Mouse (Mus musculus) liver, embryonic 12.5 days (tissue): ENCODE data around the gene Zfp217. TPM values are rescaled to one million over a fixed set of nuclear protein-coding genes. Genes with fewer than 3 reads are reported as not detected.

Experiments
- ATAC-seq: fragments of 200-750 bp; cut with Nextera tagmentation; 2 replicates; pipeline ENCODE4 v1.8.0; 2017; ENCODE audit warnings: moderate number of reproducible peaks, mild to moderate bottlenecking, moderate library complexity
- H3K27ac ChIP-seq: fragments of 300-500 bp; sonication (generic); 2 replicates; pipeline ENCODE4 v1.5.1; 2016; ENCODE audit warnings: mild to moderate bottlenecking
- H3K27me3 ChIP-seq: fragments of 300-500 bp; sonication (generic); replicated peaks from 2 replicates; pipeline ENCODE4 v1.6.1; 2016; ENCODE audit warnings: mild to moderate bottlenecking, moderate library complexity
- H3K36me3 ChIP-seq: fragments of 300-500 bp; sonication (generic); 2 replicates; pipeline ENCODE4 v1.6.1; 2016; ENCODE audit warnings: mild to moderate bottlenecking, moderate library complexity
- H3K4me1 ChIP-seq: fragments of 300-500 bp; sonication (generic); 2 replicates; pipeline ENCODE4 v1.6.1; 2016
- H3K4me2 ChIP-seq: fragments of 300-500 bp; sonication (generic); 2 replicates; pipeline ENCODE4 v1.6.1; 2016; ENCODE audit warnings: mild to moderate bottlenecking, moderate library complexity
- H3K4me3 ChIP-seq: fragments of 300-500 bp; sonication (generic); 2 replicates; pipeline ENCODE4 v1.5.1; 2016; ENCODE audit warnings: mild to moderate bottlenecking, moderate library complexity
- H3K9ac ChIP-seq: fragments of 300-500 bp; sonication (generic); 2 replicates; pipeline ENCODE4 v1.6.1; 2016; ENCODE audit warnings: mild to moderate bottlenecking, moderate library complexity
- H3K9me3 ChIP-seq: fragments of 300-500 bp; sonication (generic); replicated peaks from 2 replicates; pipeline ENCODE4 v1.6.1; 2016; ENCODE audit warnings: mild to moderate bottlenecking, moderate library complexity
- WGBS: fragments of 180-500 bp; shearing (Covaris S2); methylation state at CpG from one replicate; pipeline ENCODE4 v1.1.7; 2016; ENCODE audit not compliant: insufficient replicate concordance; 5-methylcytosine and 5-hydroxymethylcytosine counted together
- polyA plus RNA-seq: library from polyadenylated mRNA; unstranded; fragments of >200 nt; fragmentation: Nextera tagmentation; extraction: Ambion mirVana; gene quantifications from 2 replicates; pipeline ENCODE4 v1.2.1, GENCODE M21; 2016

Gene Zfp217
- polyA plus RNA-seq, 1 experiment from 2014 or later: 4.5 TPM

DNA sequence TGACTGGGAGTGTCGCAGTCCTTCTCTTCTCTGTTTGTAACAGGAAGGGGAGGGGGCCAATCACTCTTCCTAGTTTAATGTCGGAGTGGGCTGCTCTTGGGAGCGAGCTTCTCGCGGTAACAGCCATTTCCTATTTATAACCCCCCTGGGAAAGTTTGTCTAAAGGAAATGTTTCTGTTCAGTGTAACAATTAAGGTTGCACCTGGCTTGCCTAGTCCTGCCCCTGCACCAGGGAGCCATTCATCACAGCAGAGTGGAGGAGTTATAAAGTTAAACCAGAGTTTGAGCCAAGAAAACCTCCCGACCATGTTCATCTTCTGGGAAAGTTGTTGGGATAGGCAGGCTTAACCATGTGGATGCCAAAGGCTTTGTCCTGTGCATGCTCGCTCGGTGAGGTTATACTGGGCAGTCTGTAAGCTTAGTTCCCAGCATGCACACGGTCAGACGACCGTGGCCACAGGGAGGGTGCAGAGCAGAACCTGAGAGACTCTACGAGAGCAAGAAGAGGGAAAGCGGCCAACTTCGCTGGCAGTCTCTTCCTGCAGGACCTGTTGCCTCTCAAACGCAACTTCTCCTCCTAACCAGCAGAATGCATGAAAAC, 77.2 kb downstream of the Zfp217 start:
- Histone ChIP-seq H3K27ac (no peak overlapping the region), H3K9ac (no peak overlapping the region), H3K4me1 (no peaks in the 10 kb centered on the region), H3K36me3 (no peaks in the 10 kb centered on the region), H3K9me3 (no peaks in the 10 kb centered on the region), H3K27me3 (peaks cover 5% of the 10 kb centered on the region), H3K4me3 (no peak overlapping the region), H3K4me2 (peak overlapping the region; percentile 28)
- 32% methylated on average over 15 of the region's 15 CpGs for WGBS
- ATAC-seq: no peak

DNA sequence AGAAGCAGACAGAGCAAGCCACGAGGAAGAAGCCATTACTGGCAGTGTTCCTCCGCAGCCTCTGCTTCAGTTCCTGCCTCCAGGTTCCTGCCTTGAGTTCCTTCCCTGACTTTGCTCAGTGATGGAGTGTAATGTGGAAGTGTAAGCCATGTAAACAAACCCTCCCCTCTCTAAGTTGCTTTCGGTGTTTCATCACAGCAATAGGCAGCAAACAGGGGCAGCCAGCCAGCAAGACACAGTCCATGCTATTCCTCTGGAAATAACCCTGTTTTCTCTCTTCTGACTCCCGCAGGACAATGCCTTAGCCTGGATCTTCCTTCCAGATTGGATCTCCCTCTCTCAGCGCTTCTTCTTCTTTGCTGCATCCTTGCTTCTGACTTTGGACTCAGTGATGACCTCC, 77.9 kb downstream of the Zfp217 start:
- H3K36me3 ChIP-seq: no peaks in the 10 kb centered on the region
- no peaks in the 10 kb centered on the region for H3K4me1 ChIP-seq
- H3K27me3 ChIP-seq: peaks cover 5% of the 10 kb centered on the region
- WGBS: 70% methylated on average over 5 of the region's 5 CpGs
- ATAC-seq: no peak
- H3K9ac ChIP-seq: no peak overlapping the region
- H3K9me3 ChIP-seq: no peaks in the 10 kb centered on the region
- no peak overlapping the region for H3K4me2 ChIP-seq
- no peak overlapping the region for H3K4me3 ChIP-seq
- H3K27ac ChIP-seq: no peak overlapping the region

DNA sequence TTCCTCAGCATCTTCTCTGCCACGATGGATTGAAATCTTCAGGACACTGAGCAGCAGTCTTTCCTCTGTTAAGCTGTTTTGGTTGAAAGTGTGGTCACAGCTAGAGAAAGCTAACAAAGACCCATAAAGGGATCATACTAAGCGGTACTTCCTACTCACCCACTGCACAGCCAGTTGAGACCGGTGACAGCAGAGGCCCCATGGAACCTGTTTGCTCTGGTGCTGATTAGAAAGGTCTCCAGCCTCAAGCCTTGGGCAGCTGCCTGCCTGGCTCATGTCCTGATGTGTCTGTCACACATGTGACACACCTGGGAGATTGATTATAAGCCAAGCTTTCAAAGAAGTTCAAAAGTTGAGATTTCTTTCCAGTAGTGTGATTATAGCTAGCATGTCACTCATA, 85.5 kb downstream of the Zfp217 start:
- Histone ChIP-seq H3K9me3 (no peaks in the 10 kb centered on the region), H3K27ac (no peak overlapping the region), H3K9ac (no peak overlapping the region), H3K4me3 (no peak overlapping the region), H3K4me2 (no peak overlapping the region), H3K27me3 (no peaks in the 10 kb centered on the region), H3K4me1 (no peaks in the 10 kb centered on the region), H3K36me3 (no peaks in the 10 kb centered on the region)
- no peak for ATAC-seq
- 65% methylated on average over 3 of the region's 3 CpGs for WGBS

DNA sequence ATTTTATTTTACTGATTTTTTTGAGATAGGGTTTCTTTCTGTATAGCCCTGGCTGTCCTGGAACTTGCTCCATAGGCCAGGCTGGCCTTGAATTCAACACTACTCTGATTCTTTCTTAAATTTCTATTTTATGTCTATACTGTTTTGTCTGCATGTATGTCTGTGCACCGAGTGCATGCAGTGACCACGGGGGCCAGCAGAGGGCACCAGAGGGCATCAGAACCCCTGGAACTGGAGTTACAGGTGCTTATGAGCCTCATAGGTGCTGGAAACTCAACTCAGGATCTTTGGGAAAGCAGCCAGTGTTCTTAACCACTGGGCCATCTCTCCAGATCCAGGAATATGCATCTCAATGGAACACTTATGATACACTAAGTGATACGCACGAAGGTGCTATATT, 87.8 kb downstream of the Zfp217 start:
- Histone ChIP-seq H3K4me1 (no peaks in the 10 kb centered on the region), H3K27me3 (no peaks in the 10 kb centered on the region), H3K27ac (no peak overlapping the region), H3K4me2 (no peak overlapping the region), H3K9me3 (no peaks in the 10 kb centered on the region), H3K4me3 (no peak overlapping the region), H3K36me3 (no peaks in the 10 kb centered on the region), H3K9ac (no peak overlapping the region)
- no peak for ATAC-seq
- 61% methylated on average over 4 of the region's 4 CpGs for WGBS

DNA sequence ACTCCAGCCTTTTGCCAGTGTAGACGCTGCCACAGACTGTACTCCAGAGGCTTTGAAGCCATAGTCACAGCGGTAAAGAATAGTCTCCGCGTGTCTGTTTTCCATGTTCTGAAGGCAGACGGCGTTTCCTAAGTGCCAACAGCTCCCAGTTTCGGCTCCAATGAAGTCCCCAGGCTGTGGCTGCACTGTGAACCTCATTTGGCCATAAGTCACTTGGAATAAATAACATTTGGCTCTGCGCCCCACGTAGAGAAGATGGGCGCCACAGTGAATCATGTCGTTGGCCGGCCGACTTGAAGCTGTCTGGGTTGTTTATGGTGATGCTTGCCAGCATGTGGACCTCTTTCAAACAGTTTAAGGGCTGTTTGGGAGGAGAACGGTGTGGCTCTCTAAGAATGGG, 89.1 kb downstream of the Zfp217 start:
- H3K27ac ChIP-seq: no peak overlapping the region
- H3K9ac ChIP-seq: no peak overlapping the region
- no peaks in the 10 kb centered on the region for H3K9me3 ChIP-seq
- no peaks in the 10 kb centered on the region for H3K36me3 ChIP-seq
- no peak for ATAC-seq
- no peaks in the 10 kb centered on the region for H3K4me1 ChIP-seq
- H3K4me3 ChIP-seq: no peak overlapping the region
- H3K4me2 ChIP-seq: no peak overlapping the region
- H3K27me3 ChIP-seq: no peaks in the 10 kb centered on the region
- WGBS: 86% methylated on average over 14 of the region's 14 CpGs
